Mouse (Mus musculus): ENCODE measurements around the gene Plch1.

Gene Plch1

DNA sequence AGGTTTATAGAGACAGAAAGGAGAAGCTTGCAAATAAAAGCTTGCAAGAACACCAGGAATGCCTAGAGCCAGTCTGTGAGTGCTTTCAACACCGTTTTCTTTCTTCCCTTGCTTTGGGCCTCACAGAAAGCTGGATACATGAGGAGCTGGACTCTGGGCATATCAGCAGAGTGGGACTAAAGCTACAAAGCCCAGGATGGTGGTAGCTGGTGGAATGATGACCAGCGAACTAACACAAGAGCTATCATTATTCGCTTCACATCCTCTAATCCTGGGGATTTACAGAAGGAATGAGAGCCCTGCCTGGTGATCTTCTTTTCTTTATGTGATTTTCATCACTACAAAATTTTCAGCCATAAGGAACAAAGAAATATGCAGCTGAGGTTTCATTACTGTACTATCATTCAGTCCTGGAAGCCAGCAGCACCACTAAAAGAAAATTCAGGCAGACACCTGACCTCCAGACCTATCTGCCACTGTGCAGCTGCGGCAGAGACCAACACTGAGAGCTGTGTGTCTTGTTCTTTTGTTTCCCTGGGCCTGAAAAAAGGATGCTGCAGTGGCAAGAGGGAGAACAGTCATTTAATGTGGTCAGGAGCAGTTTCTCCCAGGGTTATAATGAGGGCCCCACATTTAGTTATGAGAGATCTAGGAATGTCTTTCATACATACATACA, 172.5 kb downstream of the Plch1 start:
- DNase-seq (ENCODE audit: low read depth in 2 of 2, low spot score in 2 of 2) = no peak

DNA sequence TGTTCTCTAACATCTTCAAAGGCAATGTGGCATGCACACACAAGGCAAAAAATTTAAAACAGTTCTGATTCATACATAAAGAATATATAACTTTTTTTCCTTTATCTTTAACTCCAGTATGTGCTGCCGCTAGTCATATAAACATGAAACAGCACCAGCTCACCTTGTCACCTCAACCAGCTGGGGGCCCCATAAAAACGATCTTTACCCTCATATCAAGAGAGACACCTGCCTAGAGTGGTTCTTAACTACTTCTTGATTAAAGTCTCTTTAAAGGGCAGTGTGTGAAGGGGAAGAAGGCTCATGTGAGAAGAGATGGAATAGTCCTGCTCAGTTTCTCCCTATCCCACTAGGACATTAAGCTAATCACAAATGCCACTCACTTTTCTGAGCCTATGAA, 205.6 kb downstream of the Plch1 start:
- DNase-seq (ENCODE audit: low read depth in 2 of 2, low spot score in 2 of 2) = no peak

GRCm38 (mm10) chr3:63692727-63693126, 206.5 kb downstream of the Plch1 start:
- no peak for DNase-seq (ENCODE audit: low read depth in 2 of 2, low spot score in 2 of 2)

DNA sequence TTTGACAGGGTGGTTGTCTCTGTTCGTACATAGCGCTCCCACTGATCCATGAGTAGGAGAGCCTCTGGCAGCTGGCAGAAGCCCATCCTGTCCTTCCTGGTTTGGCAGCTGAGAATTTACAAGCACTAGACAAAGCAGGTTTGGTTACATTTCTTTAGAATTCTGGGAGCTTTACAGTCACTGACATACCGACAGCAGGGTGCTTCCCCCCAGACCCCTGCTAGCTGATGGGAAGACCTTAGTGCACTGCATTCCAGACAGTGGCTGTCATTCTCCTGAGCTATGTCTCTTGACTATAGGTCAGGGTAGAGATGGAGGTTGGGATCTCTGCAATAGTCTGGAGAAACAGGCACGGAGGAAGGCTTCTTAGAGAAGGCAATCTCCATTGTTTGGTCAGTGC, 230.5 kb downstream of the Plch1 start:
- no peak for DNase-seq (ENCODE audit: low read depth in 2 of 2, low spot score in 2 of 2)

DNA sequence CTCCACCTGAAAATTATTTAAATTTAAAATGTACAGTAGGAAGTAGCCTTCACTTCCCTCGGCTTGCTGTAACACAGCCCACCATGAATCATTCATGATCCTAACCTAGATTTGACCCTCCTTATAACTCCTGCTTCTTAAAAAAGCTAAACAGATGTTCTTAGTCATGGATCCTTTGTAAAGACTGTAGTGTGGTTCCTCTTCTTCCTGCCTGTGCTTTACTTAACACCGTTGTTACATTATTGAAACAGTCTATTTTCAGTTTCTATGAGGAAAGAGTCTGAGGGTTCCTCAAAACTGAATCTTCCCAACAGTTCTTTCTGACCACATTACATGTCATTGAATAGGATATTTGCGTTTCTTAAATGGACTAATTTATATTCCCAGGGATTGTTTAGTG, 234.0 kb downstream of the Plch1 start:
- no peak for DNase-seq (ENCODE audit: low read depth in 2 of 2, low spot score in 2 of 2)

DNA sequence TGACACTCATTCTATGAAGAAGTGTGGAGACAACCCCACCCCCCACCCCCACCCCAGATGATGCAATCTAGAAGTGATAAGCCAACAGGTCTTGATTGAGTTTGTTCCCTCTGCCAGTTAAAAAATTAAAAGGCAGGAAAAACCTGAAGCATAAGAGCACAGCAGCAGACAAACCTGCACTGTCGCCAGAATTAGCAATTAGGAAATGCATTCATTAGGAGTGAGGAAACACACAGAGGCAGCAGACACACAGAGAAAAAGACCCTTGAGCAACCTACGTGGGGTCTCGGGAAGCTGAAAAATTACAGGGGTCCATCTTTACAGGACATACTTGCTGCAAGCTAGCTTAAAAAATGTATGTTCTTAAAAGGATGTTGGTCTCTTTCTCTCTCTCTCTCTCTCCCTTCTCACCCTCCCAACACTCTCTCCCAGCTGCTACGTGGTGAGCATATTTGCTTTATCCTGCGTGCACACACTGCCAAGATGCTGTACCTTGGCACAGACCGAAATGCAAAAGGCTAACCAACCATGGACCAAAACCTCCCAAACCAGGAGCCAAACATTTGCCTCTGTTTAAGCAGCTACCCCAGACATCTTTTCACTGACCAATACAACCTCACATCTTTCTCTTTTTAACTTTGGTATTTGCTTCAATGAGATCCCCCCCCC, 234.6 kb downstream of the Plch1 start:
- DNase-seq (ENCODE audit: low read depth in 2 of 2, low spot score in 2 of 2) = no peak
